Mouse (Mus musculus): Measurements from ENCODE around the gene Gnb2. TPM values are rescaled to one million over a fixed set of nuclear protein-coding genes. Genes with fewer than 3 reads are reported as not detected.

Gnb2 gene
- polyA plus RNA-seq, 1 experiment from 2014 or later, result 483 TPM

GRCm38 (mm10) chr5:137537461-137537860 lies 4.2 kb upstream of the Gnb2 start:
- no peak overlapping the region for H3K9ac ChIP-seq
- no peaks in the 10 kb centered on the region for H3K9me3 ChIP-seq (replicated peaks)
- H3K27me3 ChIP-seq, result no peaks in the 10 kb centered on the region
- H3K4me2 ChIP-seq, result no peak overlapping the region
- peaks cover 8% of the 10 kb centered on the region for H3K4me1 ChIP-seq
- no peak overlapping the region for H3K4me3 ChIP-seq
- ATAC-seq, result no peak
- 58% methylated on average over 4 of the region's 4 CpGs for WGBS
- H3K36me3 ChIP-seq (ENCODE audit: poor library complexity, severe bottlenecking), result no peaks in the 10 kb centered on the region
- H3K27ac ChIP-seq, result no peak overlapping the region

GRCm38 (mm10) chr5:137535318-137535717 lies 2.0 kb upstream of the Gnb2 start:
- Histone ChIP-seq H3K9ac (no peak overlapping the region), H3K36me3 (ENCODE audit: poor library complexity, severe bottlenecking) (no peaks in the 10 kb centered on the region), H3K9me3 (replicated peaks) (no peaks in the 10 kb centered on the region), H3K4me1 (peaks cover 12% of the 10 kb centered on the region), H3K27ac (no peak overlapping the region), H3K27me3 (no peaks in the 10 kb centered on the region), H3K4me2 (no peak overlapping the region), H3K4me3 (no peak overlapping the region)
- WGBS, result 81% methylated on average over 9 of the region's 9 CpGs
- ATAC-seq, result no peak

- Histone ChIP-seq H3K9ac (no peak overlapping the region), H3K27ac (no peak overlapping the region)
- WGBS, result 94% methylated on average over 3 of the region's 3 CpGs
Observed at GRCm38 (mm10) chr5:137534762-137535161, 1.5 kb upstream of the Gnb2 start.

GRCm38 (mm10) chr5:137532808-137533116 lies 548 bp downstream of the Gnb2 start:
- Histone ChIP-seq H3K27ac (peak overlapping the region; percentile 99), H3K27me3 (no peaks in the 10 kb centered on the region), H3K4me2 (peak overlapping the region; percentile 93), H3K36me3 (ENCODE audit: poor library complexity, severe bottlenecking) (peaks cover 25% of the 10 kb centered on the region), H3K4me3 (peak overlapping the region; percentile 94), H3K4me1 (peaks cover 26% of the 10 kb centered on the region), H3K9ac (peak overlapping the region; percentile 98), H3K9me3 (replicated peaks) (no peaks in the 10 kb centered on the region)
- WGBS, result 0% methylated on average over 12 of the region's 12 CpGs
- ATAC-seq, result no peak; the same call in none of the 2 replicates

More at GRCm38 (mm10) chr5:137534762-137535161, 1.5 kb upstream of the Gnb2 start:
- H3K27me3 ChIP-seq, result no peaks in the 10 kb centered on the region
- no peak overlapping the region for H3K4me3 ChIP-seq
- no peak overlapping the region for H3K4me2 ChIP-seq
- H3K9me3 ChIP-seq (replicated peaks), result no peaks in the 10 kb centered on the region
- no peak for ATAC-seq
- H3K36me3 ChIP-seq (ENCODE audit: poor library complexity, severe bottlenecking), result peaks cover 5% of the 10 kb centered on the region
- peaks cover 18% of the 10 kb centered on the region for H3K4me1 ChIP-seq

- Histone ChIP-seq H3K4me3 (peak overlapping the region; percentile 94), H3K27ac (peak overlapping the region; percentile 99), H3K4me1 (peaks cover 31% of the 10 kb centered on the region), H3K4me2 (peak overlapping the region; percentile 93), H3K9me3 (replicated peaks) (no peaks in the 10 kb centered on the region), H3K9ac (peak overlapping the region; percentile 98), H3K36me3 (ENCODE audit: poor library complexity, severe bottlenecking) (peaks cover 29% of the 10 kb centered on the region), H3K27me3 (no peaks in the 10 kb centered on the region)
- no peak for ATAC-seq
- under 1% methylated on average over 19 of the region's 19 CpGs for WGBS
Observed at GRCm38 (mm10) chr5:137532131-137532807, 1.0 kb downstream of the Gnb2 start.

GRCm38 (mm10) chr5:137531414-137532130 lies 1.7 kb downstream of the Gnb2 start:
- peak; percentile 22 for ATAC-seq
- Histone ChIP-seq H3K9ac (peak overlapping the region; percentile 98), H3K27me3 (no peaks in the 10 kb centered on the region), H3K27ac (peak overlapping the region; percentile 99), H3K9me3 (replicated peaks) (no peaks in the 10 kb centered on the region), H3K36me3 (ENCODE audit: poor library complexity, severe bottlenecking) (peaks cover 36% of the 10 kb centered on the region), H3K4me3 (peak overlapping the region; percentile 94), H3K4me2 (peak overlapping the region; percentile 93), H3K4me1 (peaks cover 34% of the 10 kb centered on the region)
- WGBS, result 0% methylated on average over 51 of the region's 51 CpGs

- WGBS, result under 1% methylated on average over 43 of the region's 46 CpGs
- peaks cover 43% of the 10 kb centered on the region for H3K36me3 ChIP-seq (ENCODE audit: poor library complexity, severe bottlenecking)
- H3K27ac ChIP-seq, result peak overlapping the region; percentile 99
- H3K9ac ChIP-seq, result peak overlapping the region; percentile 98
- H3K4me2 ChIP-seq, result peak overlapping the region; percentile 93
- no peaks in the 10 kb centered on the region for H3K27me3 ChIP-seq
- H3K4me1 ChIP-seq, result peaks cover 41% of the 10 kb centered on the region
- peak overlapping the region; percentile 94 for H3K4me3 ChIP-seq
- no peaks in the 10 kb centered on the region for H3K9me3 ChIP-seq (replicated peaks)
- ATAC-seq, result peak; percentile 44
Observed at GRCm38 (mm10) chr5:137530588-137531413, 2.5 kb downstream of the Gnb2 start.

GRCm38 (mm10) chr5:137530075-137530474 lies 3.2 kb downstream of the Gnb2 start:
- ATAC-seq, result no peak
- no peaks in the 10 kb centered on the region for H3K27me3 ChIP-seq
- H3K9ac ChIP-seq, result peak overlapping the region; percentile 98
- peak overlapping the region; percentile 94 for H3K4me3 ChIP-seq
- no peaks in the 10 kb centered on the region for H3K9me3 ChIP-seq (replicated peaks)
- H3K4me1 ChIP-seq, result peaks cover 48% of the 10 kb centered on the region
- peak overlapping the region; percentile 99 for H3K27ac ChIP-seq
- H3K4me2 ChIP-seq, result peak overlapping the region; percentile 93
- WGBS, result 72% methylated on average over 8 of the region's 8 CpGs
- peaks cover 50% of the 10 kb centered on the region for H3K36me3 ChIP-seq (ENCODE audit: poor library complexity, severe bottlenecking)

GRCm38 (mm10) chr5:137529221-137529995 lies 3.9 kb downstream of the Gnb2 start:
- Histone ChIP-seq H3K36me3 (ENCODE audit: poor library complexity, severe bottlenecking) (peaks cover 57% of the 10 kb centered on the region), H3K27ac (no peak overlapping the region), H3K27me3 (no peaks in the 10 kb centered on the region), H3K9ac (peak overlapping the region; percentile 98), H3K9me3 (replicated peaks) (no peaks in the 10 kb centered on the region), H3K4me3 (peak overlapping the region; percentile 94), H3K4me1 (peaks cover 48% of the 10 kb centered on the region), H3K4me2 (peak overlapping the region; percentile 93)
- no peak for ATAC-seq
- 78% methylated on average over 15 of the region's 15 CpGs for WGBS

GRCm38 (mm10) chr5:137528247-137528968 lies 4.9 kb downstream of the Gnb2 start:
- 88% methylated on average over 22 of the region's 22 CpGs for WGBS
- Histone ChIP-seq H3K36me3 (ENCODE audit: poor library complexity, severe bottlenecking) (peaks cover 67% of the 10 kb centered on the region), H3K9me3 (replicated peaks) (no peaks in the 10 kb centered on the region), H3K27ac (peak overlapping the region; percentile 35; the same call in 1 of the 2 replicates), H3K4me1 (peaks cover 48% of the 10 kb centered on the region), H3K4me2 (no peak overlapping the region), H3K4me3 (no peak overlapping the region), H3K9ac (peak overlapping the region; percentile 5; the same call in 1 of the 2 replicates), H3K27me3 (no peaks in the 10 kb centered on the region)
- no peak for ATAC-seq

GRCm38 (mm10) chr5:137527413-137527812 lies 5.9 kb downstream of the Gnb2 start:
- no peaks in the 10 kb centered on the region for H3K9me3 ChIP-seq (replicated peaks)
- no peak overlapping the region for H3K4me3 ChIP-seq
- H3K9ac ChIP-seq, result 0 out of 2 replicates have a peak overlapping the region, but pooled peaks have one; percentile 26
- WGBS, result 30% methylated on average over 1 of the region's 1 CpGs
- peaks cover 48% of the 10 kb centered on the region for H3K4me1 ChIP-seq
- peaks cover 77% of the 10 kb centered on the region for H3K36me3 ChIP-seq (ENCODE audit: poor library complexity, severe bottlenecking)
- no peaks in the 10 kb centered on the region for H3K27me3 ChIP-seq
- H3K27ac ChIP-seq, result no peak overlapping the region
- no peak for ATAC-seq
- H3K4me2 ChIP-seq, result no peak overlapping the region
